Mouse (Mus musculus) MEL (cell line): ENCODE results near the gene Ryr1. TPM values are rescaled to one million over a fixed set of nuclear protein-coding genes. Genes with fewer than 3 reads are reported as not detected.

Experiments used
- DNase-seq: peaks from one replicate; pipeline ENCODE4 v3.0.0; 2011; ENCODE audit warnings: low read depth, low spot score
- H3K27ac ChIP-seq: 2 replicates; pipeline ENCODE4 v1.5.1; 2012; ENCODE audit warnings: low read depth, mild to moderate bottlenecking, control low read depth, low read length, moderate library complexity; ENCODE audit not compliant: control insufficient read depth
- H3K27me3 ChIP-seq, 2 experiments: fragments of 150-350 bp in 1 of 2; sonication (generic) in 1 of 2; 2 replicates each; pipeline ENCODE4 v1.6.1; 2012; ENCODE audit warnings: low read length in 2 of 2, mild to moderate bottlenecking in 2 of 2, improper control_type of control experiment in 1 of 2, moderate library complexity in 1 of 2; ENCODE audit not compliant: insufficient read depth in 2 of 2, control insufficient read depth in 1 of 2
- H3K36me3 ChIP-seq, 2 experiments: 2 replicates each; pipeline ENCODE4 v1.6.1; 2012 to 2014; ENCODE audit warnings: low read length in 2 of 2, improper control_type of control experiment in 1 of 2, inconsistent platforms in 1 of 2, mild to moderate bottlenecking in 1 of 2; ENCODE audit not compliant: insufficient read depth in 2 of 2, control insufficient read depth in 1 of 2
- H3K4me1 ChIP-seq, 2 experiments: fragments of 150-350 bp in 1 of 2; sonication (generic) in 1 of 2; 2 replicates each; pipeline ENCODE4 v1.6.1; 2012; ENCODE audit warnings: low read length in 2 of 2, improper control_type of control experiment in 1 of 2, mild to moderate bottlenecking in 1 of 2; ENCODE audit not compliant: insufficient read depth in 2 of 2, control insufficient read depth in 1 of 2
- H3K4me3 ChIP-seq, 2 experiments: fragments of 150-350 bp in 1 of 2; sonication (generic) in 1 of 2; 2 replicates each; pipeline ENCODE4 v1.5.1; 2012; ENCODE audit warnings: low read depth in 2 of 2, low read length in 2 of 2, mild to moderate bottlenecking in 2 of 2, moderate library complexity in 2 of 2, control low read depth in 1 of 2, improper control_type of control experiment in 1 of 2; ENCODE audit not compliant: control insufficient read depth in 1 of 2, insufficient read depth in 1 of 2
- H3K79me2 ChIP-seq: 2 replicates; pipeline ENCODE4 v1.6.1; 2012; ENCODE audit warnings: mild to moderate bottlenecking, low read length, moderate library complexity; ENCODE audit not compliant: control insufficient read depth, poor library complexity, insufficient read depth
- H3K9ac ChIP-seq: 2 replicates; pipeline ENCODE4 v1.6.1; 2012; ENCODE audit warnings: low read depth, mild to moderate bottlenecking, control low read depth, low read length, moderate library complexity; ENCODE audit not compliant: control insufficient read depth, poor library complexity, severe bottlenecking
- H3K9me3 ChIP-seq: fragments of 150-350 bp; sonication (generic); replicated peaks from 2 replicates; pipeline ENCODE4 v1.6.1; 2012; ENCODE audit warnings: mild to moderate bottlenecking, low read length, improper control_type of control experiment, moderate library complexity; ENCODE audit not compliant: insufficient read depth
- CHD1 ChIP-seq: IDR thresholded peaks from 2 replicates; pipeline ENCODE4 v1.6.1; 2012; ENCODE audit warnings: low read depth, mild to moderate bottlenecking, inconsistent platforms, low read length, improper control_type of control experiment
- CHD2 ChIP-seq: IDR thresholded peaks from 2 replicates; pipeline ENCODE4 v1.6.1; 2011; ENCODE audit warnings: low read length, improper control_type of control experiment
- CTCF ChIP-seq, 3 experiments: IDR thresholded peaks in 2 of 3; conservative IDR thresholded peaks in 1 of 3; 2 replicates each; pipeline ENCODE4 v1.5.1; 2011 to 2012; ENCODE audit warnings: low read length in 3 of 3, low read depth in 2 of 3, mild to moderate bottlenecking in 2 of 3, improper control_type of control experiment in 1 of 3, inconsistent platforms in 1 of 3, mixed read lengths in 1 of 3, moderate library complexity in 1 of 3; ENCODE audit not compliant: control insufficient read depth in 1 of 3, insufficient read depth in 1 of 3, poor library complexity in 1 of 3, severe bottlenecking in 1 of 3
- EP300 ChIP-seq, 2 experiments: IDR thresholded peaks; 2 replicates each; pipeline ENCODE4 v1.6.1; 2011; ENCODE audit warnings: improper control_type of control experiment in 2 of 2, low read length in 2 of 2, low read depth in 1 of 2, mild to moderate bottlenecking in 1 of 2
- GATA1 ChIP-seq: IDR thresholded peaks from 2 replicates; pipeline ENCODE4 v1.6.1; 2011; ENCODE audit warnings: low read depth, low read length, improper control_type of control experiment
- KAT2A ChIP-seq: conservative IDR thresholded peaks from 2 replicates; pipeline ENCODE4 v1.6.1; 2012; ENCODE audit warnings: low read depth, low read length, improper control_type of control experiment, inconsistent platforms
- MAFK ChIP-seq: IDR thresholded peaks from 2 replicates; pipeline ENCODE4 v1.6.1; 2011; ENCODE audit warnings: low read depth, mild to moderate bottlenecking, low read length, improper control_type of control experiment, borderline replicate concordance
- MAX ChIP-seq: IDR thresholded peaks from 2 replicates; pipeline ENCODE4 v1.6.1; 2011; ENCODE audit warnings: low read length, improper control_type of control experiment
- MAZ ChIP-seq: IDR thresholded peaks from 2 replicates; pipeline ENCODE4 v1.6.1; 2012; ENCODE audit warnings: low read depth, mild to moderate bottlenecking, inconsistent platforms, low read length, improper control_type of control experiment
- MEF2A ChIP-seq: IDR thresholded peaks from 2 replicates; pipeline ENCODE4 v1.6.1; 2014; ENCODE audit warnings: low read depth, mild to moderate bottlenecking, inconsistent platforms, low read length, improper control_type of control experiment; ENCODE audit not compliant: poor library complexity, insufficient replicate concordance, severe bottlenecking; ENCODE audit errors: extremely low read depth
- MXI1 ChIP-seq: IDR thresholded peaks from 2 replicates; pipeline ENCODE4 v1.6.1; 2011; ENCODE audit warnings: mild to moderate bottlenecking, low read depth, low read length, improper control_type of control experiment
- MYC ChIP-seq: IDR thresholded peaks from 2 replicates; pipeline ENCODE4 v1.6.1; 2011; ENCODE audit warnings: low read depth, mild to moderate bottlenecking, low read length, improper control_type of control experiment, moderate library complexity
- NRF1 ChIP-seq: IDR thresholded peaks from 2 replicates; pipeline ENCODE4 v1.6.1; 2014; ENCODE audit warnings: low read depth, mild to moderate bottlenecking, inconsistent platforms, low read length, improper control_type of control experiment, moderate library complexity; ENCODE audit not compliant: poor library complexity, insufficient read depth, severe bottlenecking
- POLR2A ChIP-seq, 2 experiments: IDR thresholded peaks; 2 replicates each; pipeline ENCODE4 v1.6.1; 2011 to 2012; ENCODE audit warnings: low read length in 2 of 2, mild to moderate bottlenecking in 2 of 2, control low read depth in 1 of 2, improper control_type of control experiment in 1 of 2, low read depth in 1 of 2, moderate library complexity in 1 of 2; ENCODE audit not compliant: control insufficient read depth in 1 of 2, insufficient read depth in 1 of 2, poor library complexity in 1 of 2
- POLR2AphosphoS5 ChIP-seq: IDR thresholded peaks from 2 replicates; pipeline ENCODE4 v1.6.1; 2012; ENCODE audit warnings: low read depth, borderline replicate concordance, mild to moderate bottlenecking, inconsistent platforms, low read length, moderate library complexity, mixed read lengths
- RAD21 ChIP-seq: IDR thresholded peaks from 2 replicates; pipeline ENCODE4 v1.6.1; 2011; ENCODE audit warnings: mild to moderate bottlenecking, low read depth, low read length, improper control_type of control experiment
- SIN3A ChIP-seq: IDR thresholded peaks from 2 replicates; pipeline ENCODE4 v1.6.1; 2012; ENCODE audit warnings: low read length, improper control_type of control experiment, inconsistent platforms
- SMC3 ChIP-seq: IDR thresholded peaks from 2 replicates; pipeline ENCODE4 v1.6.1; 2011; ENCODE audit warnings: low read depth, low read length, improper control_type of control experiment
- TAL1 ChIP-seq: IDR thresholded peaks from 2 replicates; pipeline ENCODE4 v1.6.1; 2012; ENCODE audit warnings: mild to moderate bottlenecking, inconsistent platforms, low read length, moderate library complexity, mixed read lengths
- TBP ChIP-seq: IDR thresholded peaks from 2 replicates; pipeline ENCODE4 v1.8.0; 2011; ENCODE audit warnings: low read depth, low read length, improper control_type of control experiment
- USF1 ChIP-seq: IDR thresholded peaks from 2 replicates; pipeline ENCODE4 v1.6.1; 2014; ENCODE audit warnings: low read depth, mild to moderate bottlenecking, inconsistent platforms, low read length, improper control_type of control experiment, moderate library complexity
- USF2 ChIP-seq, 2 experiments: IDR thresholded peaks; 2 replicates each; pipeline ENCODE4 v1.6.1; 2011 to 2012; ENCODE audit warnings: improper control_type of control experiment in 2 of 2, low read length in 2 of 2, borderline replicate concordance in 1 of 2, inconsistent platforms in 1 of 2, low read depth in 1 of 2, mild to moderate bottlenecking in 1 of 2; ENCODE audit not compliant: insufficient read depth in 1 of 2
- ZC3H11A ChIP-seq: IDR thresholded peaks from 2 replicates; pipeline ENCODE4 v1.6.1; 2012; ENCODE audit warnings: low read depth, mild to moderate bottlenecking, inconsistent platforms, low read length, improper control_type of control experiment
- ZMIZ1 ChIP-seq: IDR thresholded peaks from 2 replicates; pipeline ENCODE4 v1.6.1; 2012; ENCODE audit warnings: low read depth, mild to moderate bottlenecking, inconsistent platforms, low read length, improper control_type of control experiment, moderate library complexity
- ZNF384 ChIP-seq: IDR thresholded peaks from 2 replicates; pipeline ENCODE4 v1.6.1; 2012; ENCODE audit warnings: low read depth, mild to moderate bottlenecking, inconsistent platforms, low read length, improper control_type of control experiment
- polyA plus RNA-seq, 2 experiments: library from polyadenylated mRNA; stranded (reverse) in 1 of 2; unstranded in 1 of 2; fragments of >175 nt in 1 of 2; fragments of >200 nt in 1 of 2; gene quantifications; 2 replicates each; pipeline versions ENCODE4 v1.2.1 to v1.2.4; 2012; ENCODE audit warnings: low replicate concordance in 2 of 2, low read depth in 1 of 2; ENCODE audit not compliant: insufficient read length in 2 of 2, insufficient read depth in 1 of 2, missing spikeins in 1 of 2
- total RNA-seq: library from RNA; depleted of rRNA; stranded (reverse); fragments of 300-350 nt; gene quantifications from 2 replicates; pipeline ENCODE4 v1.2.3, GENCODE M21; 2012

Ryr1 gene
- total and polyA plus RNA-seq, 3 experiments, result 0.27 to 0.54 TPM; not detected in 1

DNA sequence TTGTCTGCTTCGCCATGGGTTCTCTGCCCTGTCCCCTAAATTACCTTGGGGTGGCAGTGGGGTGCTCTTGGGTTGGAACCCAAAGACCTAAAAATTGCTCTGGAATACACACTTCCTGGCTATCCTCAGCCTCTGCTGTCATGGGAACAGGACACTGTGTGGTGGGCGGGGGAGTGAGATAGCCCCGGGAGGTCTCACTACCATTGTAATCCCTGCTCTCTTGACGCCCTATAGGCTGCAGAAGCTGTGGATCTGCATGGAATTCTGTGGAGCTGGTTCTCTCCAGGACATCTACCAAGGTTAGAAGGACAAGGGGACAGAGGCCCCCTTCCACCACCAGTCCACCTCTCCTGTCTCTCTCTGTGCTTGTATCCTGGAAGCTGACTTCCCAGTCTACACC is 141.1 kb downstream of the Ryr1 start:
- no peak for DNase-seq
- TF ChIP-seq POLR2AphosphoS5, result no peak
- TF ChIP-seq USF1, result no peak
- TF ChIP-seq, all 39 proteins: peak for 0
- Histone ChIP-seq H3K79me2 (peaks cover 27% of the 10 kb centered on the region), H3K4me1 (peaks cover 0 to 20% of the 10 kb centered on the region in 2 experiments; a peak in 2 of 4 replicates), H3K9ac (peak overlapping the region; percentile 86), H3K4me3 (peak overlapping the region; percentile 67 to 69), H3K27ac (peak overlapping the region; percentile 94), H3K36me3 (peaks cover 0 to 15% of the 10 kb centered on the region in 2 experiments; a peak in 3 of 4 replicates), H3K27me3 (no peaks in the 10 kb centered on the region), H3K9me3 (no peaks in the 10 kb centered on the region)

DNA sequence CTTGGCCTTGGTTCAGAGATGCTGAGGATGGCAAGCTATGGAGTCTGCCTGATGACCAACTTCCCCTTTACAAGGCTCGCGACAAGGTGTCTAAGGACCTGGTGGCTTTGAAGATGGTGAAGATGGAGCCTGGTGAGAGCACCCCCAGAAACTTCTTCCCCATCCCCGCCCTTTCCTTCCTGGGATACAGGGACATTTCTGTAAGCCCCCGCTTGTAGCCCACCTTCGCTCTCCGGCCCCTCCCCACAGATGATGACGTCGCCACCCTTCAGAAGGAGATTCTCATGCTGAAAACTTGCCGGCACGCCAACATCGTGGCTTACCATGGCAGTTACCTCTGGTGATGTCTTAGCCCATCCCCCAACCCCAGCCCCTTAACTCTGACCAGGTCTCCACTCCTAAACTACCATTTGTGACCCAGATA is 141.8 kb downstream of the Ryr1 start:
- Histone ChIP-seq H3K9ac (peak overlapping the region; percentile 86), H3K4me1 (peaks cover 0 to 20% of the 10 kb centered on the region in 2 experiments; a peak in 2 of 4 replicates), H3K79me2 (peaks cover 27% of the 10 kb centered on the region), H3K4me3 (peak overlapping the region; percentile 67 to 69), H3K9me3 (no peaks in the 10 kb centered on the region), H3K36me3 (peaks cover 2 to 15% of the 10 kb centered on the region in 2 experiments; a peak in 3 of 4 replicates), H3K27ac (peak overlapping the region; percentile 94), H3K27me3 (no peaks in the 10 kb centered on the region)
- peak; percentile 86 for DNase-seq
- TF ChIP-seq USF2 (IDR thresholded peaks at IDR 0.05; ENCODE audit: borderline replicate concordance in 1 of 2, insufficient read depth in 1 of 2, low read depth in 1 of 2, low read length in 2 of 2), result no peak
- TF ChIP-seq MXI1, result no peak; the same call in 1 of the 2 replicates
- no peak for TF ChIP-seq MAZ
- TF ChIP-seq ZC3H11A, result no peak
- no peak for TF ChIP-seq KAT2A
- TF ChIP-seq ZMIZ1, result no peak
- TF ChIP-seq TBP, result peak; percentile 71
- no peak; the same call in 1 of the 2 replicates for TF ChIP-seq MAX
- TF ChIP-seq NRF1, result no peak
- TF ChIP-seq ZNF384, result no peak
- no peak for TF ChIP-seq TAL1
- no peak for TF ChIP-seq GATA1
- TF ChIP-seq MYC, result no peak; the same call in 1 of the 2 replicates
- TF ChIP-seq SMC3, result no peak
- TF ChIP-seq CTCF (IDR thresholded peaks at IDR 0.05 in 2 of 3, conservative IDR thresholded peaks at IDR 0.05 in 1 of 3; ENCODE audit: control insufficient read depth in 1 of 3, insufficient read depth in 1 of 3, low read depth in 2 of 3, low read length in 3 of 3, poor library complexity in 1 of 3, severe bottlenecking in 1 of 3), result no peak
- peak; percentile 42; the same call in 1 of the 2 replicates for TF ChIP-seq CHD2
- 0 out of 2 replicates have a peak, but pooled peaks have one; percentile 17 for TF ChIP-seq SIN3A
- peak; percentile 22 to 64; a peak in 1 of 4 replicates for TF ChIP-seq POLR2A (IDR thresholded peaks at IDR 0.05; ENCODE audit: control insufficient read depth in 1 of 2, insufficient read depth in 1 of 2, low read depth in 1 of 2, low read length in 2 of 2, poor library complexity in 1 of 2)
- no peak for TF ChIP-seq EP300 (IDR thresholded peaks at IDR 0.05; ENCODE audit: low read depth in 1 of 2, low read length in 2 of 2)
- TF ChIP-seq MEF2A, result no peak
- no peak for TF ChIP-seq CHD1
- TF ChIP-seq RAD21, result no peak
- no peak for TF ChIP-seq MAFK
